Comparison of ENCODE assay signal across 24 mouse cellular contexts in the genomic region with DNA sequence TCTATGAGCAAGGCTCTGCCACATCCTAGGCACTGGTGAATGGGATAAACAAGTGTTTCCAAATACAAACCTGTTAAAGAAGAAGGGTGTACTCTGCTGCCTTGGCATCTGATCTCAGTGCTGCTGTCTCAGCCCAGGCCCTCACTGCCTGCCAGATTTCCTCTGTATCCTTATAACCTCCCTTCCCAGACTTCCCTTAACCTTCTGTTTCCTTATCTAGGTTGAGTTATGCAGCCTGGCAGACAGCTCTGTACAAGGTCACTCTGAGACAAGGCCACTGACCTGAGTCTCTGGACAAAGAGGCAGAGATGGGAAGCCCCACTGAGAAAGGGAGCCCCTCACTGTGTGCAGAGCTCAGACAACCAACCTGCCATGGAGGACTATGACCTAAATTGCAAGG. TPM values are rescaled to one million over a fixed set of nuclear protein-coding genes. Genes with fewer than 3 reads are reported as not detected.
DNase-seq lines count a peak whose midpoint lies in the region; ATAC-seq lines count a peak whose summit lies in the region.
"Had no signal": no experiment of that assay in that cellular context is flagged by ENCODE, and none has a peak within 500 bp of the region (broad histone marks: within the 10 kb centered on the region; RNA-seq: fewer than 3 reads in every experiment).

No protein-coding gene starts in this region.

- H3K9ac ChIP-seq in heart, embryonic 12.5 days, result no peak overlapping the region
- H3K9ac ChIP-seq in heart, embryonic 15.5 days, result no peak overlapping the region
- H3K9ac ChIP-seq: embryonic facial prominence, embryonic 12.5 days; embryonic facial prominence, embryonic 15.5 days; forebrain, postnatal 0 days; hindbrain, embryonic 12.5 days; hindbrain, embryonic 15.5 days had no signal

- intact Hi-C loops in heart, postnatal 14 days (cut with DNase I), result no loop called here
- intact Hi-C loops in heart, postnatal 36 days (cut with DNase I), result no loop called here
- intact Hi-C loops in heart, postnatal 10 days (cut with DNase I), result no loop called here

- peak overlapping the region; percentile 76 for H3K27ac ChIP-seq in heart, embryonic 12.5 days (ENCODE audit: poor library complexity, severe bottlenecking)
- H3K27ac ChIP-seq in heart, embryonic 15.5 days, result peak overlapping the region; percentile 70
- H3K27ac ChIP-seq: embryonic facial prominence, embryonic 12.5 days; embryonic facial prominence, embryonic 15.5 days; gastrocnemius, adult 2 months; hindbrain, embryonic 12.5 days; hindbrain, embryonic 15.5 days; kidney, postnatal 0 days had no signal

- ATAC-seq in heart, embryonic 12.5 days (ENCODE audit: insufficient number of reproducible peaks, low FRiP score), result peak; percentile 68
- ATAC-seq in heart, embryonic 15.5 days (replicated peaks; ENCODE audit: insufficient number of reproducible peaks, insufficient read depth, low FRiP score, low read depth), result peak; percentile 70
- ATAC-seq: CD4-positive, CD25-positive, alpha-beta regulatory T cell, adult 4 months; forebrain, embryonic 14.5 days; forebrain, postnatal 0 days; intestine, postnatal 0 days had no signal

- DNase-seq in adrenal gland, postnatal 14 days, result peak; percentile 12
- no peak for DNase-seq in adrenal gland, adult 18-20 months (ENCODE audit: low spot score in 2 of 2)
- DNase-seq in heart, postnatal 14 days, result no peak
- no peak for DNase-seq in heart, postnatal 36 days
- DNase-seq in heart, postnatal 10 days, result peak; percentile 11 to 20
- no peak for DNase-seq in heart, adult 11 months
- DNase-seq: cerebellum, adult 11 months; cerebellum, adult 2 months; cerebellum, adult 9-11 months; cerebellum, postnatal 25 days; forebrain, postnatal 0 days; gastrocnemius, adult 2 months; gastrocnemius, postnatal 14 days; kidney, adult 2 months had no signal

- no peaks in the 10 kb centered on the region for H3K9me3 ChIP-seq in heart, embryonic 12.5 days (replicated peaks)
- no peaks in the 10 kb centered on the region for H3K9me3 ChIP-seq in heart, embryonic 15.5 days (replicated peaks)
- H3K9me3 ChIP-seq: embryonic facial prominence, embryonic 12.5 days; embryonic facial prominence, embryonic 15.5 days; hindbrain, embryonic 12.5 days; hindbrain, embryonic 15.5 days had no signal

- H3K4me1 ChIP-seq in heart, embryonic 12.5 days (replicated peaks), result peaks cover 17% of the 10 kb centered on the region
- peaks cover 11% of the 10 kb centered on the region for H3K4me1 ChIP-seq in heart, embryonic 15.5 days (replicated peaks)
- H3K4me1 ChIP-seq: embryonic facial prominence, embryonic 12.5 days; embryonic facial prominence, embryonic 15.5 days; hindbrain, embryonic 12.5 days; hindbrain, embryonic 15.5 days had no signal

- peaks cover 67% of the 10 kb centered on the region for H3K36me3 ChIP-seq in heart, embryonic 12.5 days
- H3K36me3 ChIP-seq in heart, embryonic 15.5 days, result peaks cover 63% of the 10 kb centered on the region

- H3K4me3 ChIP-seq in heart, embryonic 12.5 days, result no peak overlapping the region
- H3K4me3 ChIP-seq in heart, embryonic 15.5 days, result no peak overlapping the region
- H3K4me3 ChIP-seq: embryonic facial prominence, embryonic 12.5 days; embryonic facial prominence, embryonic 15.5 days; gastrocnemius, adult 2 months; hindbrain, embryonic 12.5 days; hindbrain, embryonic 15.5 days had no signal

- H3K27me3 ChIP-seq in heart, embryonic 12.5 days (replicated peaks), result no peaks in the 10 kb centered on the region
- H3K27me3 ChIP-seq in heart, embryonic 15.5 days, result no peaks in the 10 kb centered on the region
- H3K27me3 ChIP-seq: embryonic facial prominence, embryonic 12.5 days; embryonic facial prominence, embryonic 15.5 days; hindbrain, embryonic 12.5 days; hindbrain, embryonic 15.5 days had no signal

- no peak overlapping the region for H3K4me2 ChIP-seq in heart, embryonic 12.5 days
- no peak overlapping the region for H3K4me2 ChIP-seq in heart, embryonic 15.5 days
- H3K4me2 ChIP-seq: embryonic facial prominence, embryonic 12.5 days; embryonic facial prominence, embryonic 15.5 days; hindbrain, embryonic 12.5 days; hindbrain, embryonic 15.5 days had no signal

RNA-seq across cellular contexts. Expression of a gene that starts 21.9 kb away (rescaled TPM):
- total RNA-seq in adrenal gland, postnatal 14 days (2021), result 55.6 and 67.7 TPM in 2 replicates
- 10 to 100 TPM; 53.2 to 55.6 TPM for total RNA-seq in adrenal gland, adult 18-20 months (2021)
- polyA plus RNA-seq in heart, embryonic 12.5 days (2016; fragmentation: Nextera tagmentation; extraction: Ambion mirVana), result 142 and 144 TPM in 2 replicates
- 10 to 100 TPM; 90.6 to 93.1 TPM for total RNA-seq in heart, postnatal 14 days (2021)
- 122 and 123 TPM in 2 replicates for polyA plus RNA-seq in heart, embryonic 15.5 days (2015; fragmentation: Nextera tagmentation; extraction: Ambion mirVana)
- 100 to 1,000 TPM; 105 to 110 TPM for total RNA-seq in heart, postnatal 36 days (2021)
- 100 to 1,000 TPM in 1 of 2 experiments, 10 to 100 TPM in 1; 98.4 to 101 TPM for total RNA-seq in heart, postnatal 10 days (2021)

RNA-seq across cellular contexts. Expression of a gene that starts 38.5 kb away (rescaled TPM):
- 39.1 and 45.4 TPM in 2 replicates for total RNA-seq in adrenal gland, postnatal 14 days (2021)
- 10 to 100 TPM; 40.3 to 48.6 TPM for total RNA-seq in adrenal gland, adult 18-20 months (2021)
- polyA plus RNA-seq in heart, embryonic 12.5 days (2016; fragmentation: Nextera tagmentation; extraction: Ambion mirVana), result 69.5 and 71.0 TPM in 2 replicates
- 10 to 100 TPM; 26.1 to 28.5 TPM for total RNA-seq in heart, postnatal 14 days (2021)
- 57.6 and 59.3 TPM in 2 replicates for polyA plus RNA-seq in heart, embryonic 15.5 days (2015; fragmentation: Nextera tagmentation; extraction: Ambion mirVana)
- total RNA-seq in heart, postnatal 36 days (2021), result 10 to 100 TPM; 22.3 to 24.1 TPM
- total RNA-seq in heart, postnatal 10 days (2021), result 10 to 100 TPM; 29.1 to 32.4 TPM

RNA-seq across cellular contexts. Expression of a gene that starts 53.5 kb away (rescaled TPM):
- total RNA-seq in adrenal gland, postnatal 14 days (2021), result 111 and 117 TPM in 2 replicates
- total RNA-seq in adrenal gland, adult 18-20 months (2021), result 100 to 1,000 TPM; 117 to 135 TPM
- polyA plus RNA-seq in heart, embryonic 12.5 days (2016; fragmentation: Nextera tagmentation; extraction: Ambion mirVana), result 53.9 and 55.7 TPM in 2 replicates
- total RNA-seq in heart, postnatal 14 days (2021), result 10 to 100 TPM; 51.8 to 57.0 TPM
- 38.2 and 40.5 TPM in 2 replicates for polyA plus RNA-seq in heart, embryonic 15.5 days (2015; fragmentation: Nextera tagmentation; extraction: Ambion mirVana)
- 10 to 100 TPM; 37.2 to 39.8 TPM for total RNA-seq in heart, postnatal 36 days (2021)
- total RNA-seq in heart, postnatal 10 days (2021), result 10 to 100 TPM; 77.1 to 81.6 TPM

RNA-seq across cellular contexts. Expression of a gene that starts 53.8 kb away (rescaled TPM):
- total RNA-seq in adrenal gland, postnatal 14 days (2021), result 1.2 TPM in 1 of 2 replicates, not detected in the other
- total RNA-seq in adrenal gland, adult 18-20 months (2021), result under 1 TPM; 0.70 to 0.89 TPM
- 1.1 and 2.4 TPM in 2 replicates for polyA plus RNA-seq in heart, embryonic 12.5 days (2016; fragmentation: Nextera tagmentation; extraction: Ambion mirVana)
- 1 to 10 TPM in 1 of 2 experiments, not detected in 1; 1.1 TPM for total RNA-seq in heart, postnatal 14 days (2021)
- polyA plus RNA-seq in heart, embryonic 15.5 days (2015; fragmentation: Nextera tagmentation; extraction: Ambion mirVana), result 1.1 and 1.5 TPM in 2 replicates
- total RNA-seq in heart, postnatal 36 days (2021), result not detected
- total RNA-seq in heart, postnatal 10 days (2021), result 1 to 10 TPM in 1 of 2 experiments, under 1 TPM in 1; 0.89 to 1.2 TPM
- total RNA-seq: gastrocnemius, adult 2 months had no signal

Comparison
In these comparisons a context has a peak if more than half of its experiments do, and no peak if none do; other contexts are left out.
1. DNase-seq: peak in adrenal gland, postnatal 14 days (single experiment) and heart, postnatal 10 days (2 of 2); none in adrenal gland, adult 18-20 months (0 of 2), heart, postnatal 14 days (0 of 2), heart, postnatal 36 days (0 of 2) and heart, adult 11 months (single experiment).